Mouse (Mus musculus) CD4-positive, CD25-positive, alpha-beta regulatory T cell, adult 4 months (primary cell): ENCODE results near the gene Fnip2. TPM values are rescaled to one million over a fixed set of nuclear protein-coding genes. Genes with fewer than 3 reads are reported as not detected.

Source experiments
- ATAC-seq: one replicate; pipeline ENCODE4 v1.8.0; 2017
- polyA plus RNA-seq, 2 experiments: library from polyadenylated mRNA; unstranded; fragments of 100-300 nt; shearing (Covaris generic); gene quantifications; one replicate each; pipeline ENCODE4 v1.2.1; 2017

Gene Fnip2
- polyA plus RNA-seq, 2 experiments from 2014 or later: 0.51 to 0.58 TPM

DNA sequence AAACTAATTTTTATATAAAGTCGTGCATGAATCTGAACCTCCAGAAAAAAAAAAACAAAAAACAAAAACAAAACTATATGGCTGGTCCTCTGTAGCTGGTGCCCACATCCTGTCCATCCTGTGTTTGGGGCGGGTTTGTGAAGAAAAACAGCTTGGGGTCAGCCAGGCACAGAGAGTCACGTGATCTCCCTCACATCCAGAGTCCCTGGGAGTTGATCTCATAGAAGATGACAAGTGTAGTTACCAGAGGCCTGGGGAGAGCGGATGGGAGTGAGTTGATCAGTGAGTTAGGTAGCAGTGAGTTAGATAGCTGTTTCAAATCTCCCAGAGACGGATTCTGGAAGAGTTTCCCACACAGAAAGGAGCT lies 157.0 kb downstream of the Fnip2 start:
- ATAC-seq: no peak

- no peak for ATAC-seq
Observed at GRCm38 (mm10) chr3:79409927-79410628, 157.5 kb downstream of the Fnip2 start.

- no peak for ATAC-seq
Observed at GRCm38 (mm10) chr3:79408546-79408945, 159.1 kb downstream of the Fnip2 start.

Other genes starting within 250 kb of the Fnip2 start
- gene Gm17359, start 231.1 kb downstream of the Fnip2 start, polyA plus RNA-seq: not detected
- gene Ppid, start 23.5 kb upstream of the Fnip2 start, polyA plus RNA-seq: 100 to 1,000 TPM; 127 to 128 TPM
- gene 4930579G24Rik, start 61.3 kb upstream of the Fnip2 start, polyA plus RNA-seq: 10 to 100 TPM in 1 of 2 experiments, 1 to 10 TPM in 1; 9.1 to 10.7 TPM
- 10 to 100 TPM; 37.6 to 51.2 TPM for gene Etfdh, start 61.7 kb upstream of the Fnip2 start, polyA plus RNA-seq
- gene Rxfp1, start 170.1 kb upstream of the Fnip2 start, polyA plus RNA-seq: not detected